ENCODE assay signal across 22 mouse cellular contexts in genomic region chr6:120999860-121000526, GRCm38 (mm10).
DNase-seq lines count a peak whose midpoint lies in the region; ATAC-seq and TF ChIP-seq lines count a peak whose summit lies in the region.
"Had no signal": no experiment of that assay in that cellular context is flagged by ENCODE, and none has a peak within 500 bp of the region (broad histone marks: within the 10 kb centered on the region; RNA-seq: fewer than 3 reads in every experiment).

No protein-coding gene starts in this region.

- H3K4me1 ChIP-seq in heart, embryonic 10.5 days, result peaks cover 5% of the 10 kb centered on the region; the same call in 1 of the 2 replicates
- H3K4me1 ChIP-seq in midbrain, embryonic 10.5 days, result no peaks in the 10 kb centered on the region
- H3K4me1 ChIP-seq in kidney, adult 2 months (ENCODE audit: control insufficient read depth, insufficient read depth, low read length), result no peaks in the 10 kb centered on the region
- H3K4me1 ChIP-seq: midbrain, embryonic 15.5 days had no signal

- no peaks in the 10 kb centered on the region for H3K27me3 ChIP-seq in heart, embryonic 10.5 days (ENCODE audit: insufficient read depth, poor library complexity, severe bottlenecking)
- no peaks in the 10 kb centered on the region for H3K27me3 ChIP-seq in midbrain, embryonic 10.5 days (ENCODE audit: low read depth, poor library complexity, severe bottlenecking)
- no peaks in the 10 kb centered on the region for H3K27me3 ChIP-seq in kidney, adult 2 months (replicated peaks; ENCODE audit: control insufficient read depth, insufficient read depth, low read length)
- H3K27me3 ChIP-seq: embryonic facial prominence, embryonic 13.5 days; midbrain, embryonic 15.5 days had no signal

- peak; percentile 59 to 68 for DNase-seq in heart, adult 18-20 months
- DNase-seq in heart, embryonic 10.5 days (ENCODE audit: low spot score), result no peak
- peak; percentile 43 for DNase-seq in Muller cell, postnatal 12 days (ENCODE audit: inconsistent ontology term)
- DNase-seq in fibroblast of lung, adult 2 months (ENCODE audit: low read depth), result peak; percentile 50
- DNase-seq in heart, postnatal 10 days, result peak; percentile 53 to 69
- DNase-seq in midbrain, embryonic 10.5 days (ENCODE audit: low spot score), result no peak
- DNase-seq in kidney, adult 2 months, result no peak
- DNase-seq: adrenal gland, adult 8-10 months; B cell, adult 2 months; cerebellum, postnatal 14 days; forebrain, postnatal 0 days; gastrocnemius, postnatal 14 days; kidney, adult 18-20 months; kidney, postnatal 10 days; liver, postnatal 0 days; right cerebral cortex, adult 18-20 months; thymus, postnatal 25 days had no signal

- ATAC-seq in frontal cortex, adult (ENCODE audit: low TSS enrichment), result no peak
- ATAC-seq: forebrain, postnatal 0 days; hindbrain, embryonic 16.5 days; liver, postnatal 0 days; midbrain, embryonic 15.5 days had no signal

- no peak for TF ChIP-seq CTCF in kidney, adult 2 months (conservative IDR thresholded peaks at IDR 0.05; ENCODE audit: insufficient read depth, insufficient read length, low read depth, low read length)

- H3K9me3 ChIP-seq in heart, embryonic 10.5 days, result no peaks in the 10 kb centered on the region
- no peaks in the 10 kb centered on the region for H3K9me3 ChIP-seq in midbrain, embryonic 10.5 days (replicated peaks)
- H3K9me3 ChIP-seq: embryonic facial prominence, embryonic 13.5 days; midbrain, embryonic 15.5 days had no signal

- intact Hi-C loops in heart, postnatal 10 days (cut with DNase I), result no loop called here

- H3K4me3 ChIP-seq in heart, embryonic 10.5 days, result no peak overlapping the region
- no peak overlapping the region for H3K4me3 ChIP-seq in midbrain, embryonic 10.5 days
- H3K4me3 ChIP-seq in kidney, adult 2 months (ENCODE audit: insufficient read depth, low read depth, low read length), result no peak overlapping the region
- H3K4me3 ChIP-seq: embryonic facial prominence, embryonic 13.5 days; midbrain, embryonic 15.5 days; myocyte had no signal

- no peak for TF ChIP-seq POLR2A in kidney, adult 2 months (IDR thresholded peaks at IDR 0.05; ENCODE audit: low read depth, low read length)

- H3K36me3 ChIP-seq in heart, embryonic 10.5 days, result peaks cover 64% of the 10 kb centered on the region
- peaks cover 24% of the 10 kb centered on the region for H3K36me3 ChIP-seq in midbrain, embryonic 10.5 days
- no peaks in the 10 kb centered on the region for H3K36me3 ChIP-seq in kidney, adult 2 months (ENCODE audit: control insufficient read depth, insufficient read depth, low read length)

- 87% methylated on average over 8 of the region's 8 CpGs for WGBS in heart, embryonic 10.5 days
- 92% methylated on average over 8 of the region's 8 CpGs for WGBS in midbrain, embryonic 10.5 days
- WGBS in kidney, adult 2 months, result 75% methylated on average over 8 of the region's 8 CpGs

- no peak overlapping the region for H3K27ac ChIP-seq in heart, embryonic 10.5 days
- H3K27ac ChIP-seq in midbrain, embryonic 10.5 days (replicated peaks), result no peak overlapping the region
- H3K27ac ChIP-seq in kidney, adult 2 months (ENCODE audit: insufficient read depth, low read depth, low read length), result no peak overlapping the region
- H3K27ac ChIP-seq: midbrain, embryonic 15.5 days had no signal

Comparison
In these comparisons a context has a peak if more than half of its experiments do, and no peak if none do; other contexts are left out.
1. DNase-seq: peak in heart, adult 18-20 months (2 of 2), Muller cell, postnatal 12 days (single experiment), fibroblast of lung, adult 2 months (single experiment) and heart, postnatal 10 days (2 of 2); none in heart, embryonic 10.5 days (single experiment), midbrain, embryonic 10.5 days (single experiment) and kidney, adult 2 months (single experiment).